Mouse (Mus musculus) embryo, embryonic 10 days (tissue): Measurements from ENCODE around the gene Six3.

ENCODE experiments used
- DNase-seq: peaks from one replicate; pipeline ENCODE4 v3.0.0-alpha.2; 2015; ENCODE audit warnings: low spot score

Gene Six3

GRCm38 (mm10) chr17:85626091-85626860 is 12.9 kb downstream of the Six3 start:
- no peak for DNase-seq

GRCm38 (mm10) chr17:85627751-85628150 is 14.3 kb downstream of the Six3 start:
- DNase-seq = no peak

- DNase-seq = peak; percentile 68
Measured at GRCm38 (mm10) chr17:85628811-85629210, 15.4 kb downstream of the Six3 start.

GRCm38 (mm10) chr17:85629396-85629795 is 16.0 kb downstream of the Six3 start:
- no peak for DNase-seq

GRCm38 (mm10) chr17:85630296-85631050 is 17.1 kb downstream of the Six3 start:
- no peak for DNase-seq

- no peak for DNase-seq
Measured at GRCm38 (mm10) chr17:85631106-85631505, 17.7 kb downstream of the Six3 start.

- DNase-seq = peak; percentile 87
Measured at GRCm38 (mm10) chr17:85633619-85634018, 20.2 kb downstream of the Six3 start.

- DNase-seq = no peak
Measured at GRCm38 (mm10) chr17:85637876-85638275, 24.5 kb downstream of the Six3 start.

GRCm38 (mm10) chr17:85645312-85645711 is 31.9 kb downstream of the Six3 start:
- DNase-seq = no peak

- DNase-seq = peak; percentile 83
Measured at GRCm38 (mm10) chr17:85645718-85646665, 32.6 kb downstream of the Six3 start.

GRCm38 (mm10) chr17:85660016-85660415 is 46.6 kb downstream of the Six3 start:
- no peak for DNase-seq

- no peak for DNase-seq
Measured at GRCm38 (mm10) chr17:85661521-85661920, 48.1 kb downstream of the Six3 start.

GRCm38 (mm10) chr17:85664202-85664601 is 50.8 kb downstream of the Six3 start:
- no peak for DNase-seq

GRCm38 (mm10) chr17:85664618-85665320 is 51.4 kb downstream of the Six3 start:
- peak; percentile 94 for DNase-seq
